Mouse (Mus musculus) midbrain, embryonic 13.5 days (tissue): ENCODE results near the gene Sirt1. TPM values are rescaled to one million over a fixed set of nuclear protein-coding genes. Genes with fewer than 3 reads are reported as not detected.

Experiments
- ATAC-seq: fragments of 200-750 bp; cut with Nextera tagmentation; 2 replicates; pipeline ENCODE4 v1.8.0; 2017; ENCODE audit warnings: mild to moderate bottlenecking, moderate TSS enrichment, moderate library complexity
- H3K27ac ChIP-seq: fragments of 300-500 bp; sonication (generic); 2 replicates; pipeline ENCODE4 v1.5.1; 2015; ENCODE audit warnings: inconsistent platforms, mild to moderate bottlenecking, moderate library complexity
- H3K27me3 ChIP-seq: fragments of 300-500 bp; sonication (generic); 2 replicates; pipeline ENCODE4 v1.6.1; 2015; ENCODE audit warnings: mild to moderate bottlenecking, inconsistent platforms
- H3K36me3 ChIP-seq: fragments of 300-500 bp; sonication (generic); 2 replicates; pipeline ENCODE4 v1.6.1; 2015; ENCODE audit warnings: mild to moderate bottlenecking, inconsistent platforms
- H3K4me1 ChIP-seq: fragments of 300-500 bp; sonication (generic); replicated peaks from 2 replicates; pipeline ENCODE4 v1.6.1; 2015; ENCODE audit warnings: inconsistent platforms
- H3K4me2 ChIP-seq: fragments of 300-500 bp; sonication (generic); replicated peaks from 2 replicates; pipeline ENCODE4 v1.6.1; 2015; ENCODE audit warnings: moderate library complexity, mild to moderate bottlenecking, inconsistent platforms
- H3K4me3 ChIP-seq: fragments of 300-500 bp; sonication (generic); replicated peaks from 2 replicates; pipeline ENCODE4 v1.5.1; 2015; ENCODE audit warnings: mild to moderate bottlenecking, inconsistent platforms
- H3K9ac ChIP-seq: fragments of 300-500 bp; sonication (generic); replicated peaks from 2 replicates; pipeline ENCODE4 v1.6.1; 2015; ENCODE audit warnings: mild to moderate bottlenecking, inconsistent platforms
- H3K9me3 ChIP-seq: fragments of 300-500 bp; sonication (generic); 2 replicates; pipeline ENCODE4 v1.6.1; 2016; ENCODE audit warnings: mild to moderate bottlenecking, inconsistent platforms
- WGBS: fragments of 180-500 bp; shearing (Covaris S2); methylation state at CpG from one replicate; pipeline ENCODE4 v1.1.7; 2015; 5-methylcytosine and 5-hydroxymethylcytosine counted together
- polyA plus RNA-seq: library from polyadenylated mRNA; unstranded; fragments of >200 nt; fragmentation: Nextera tagmentation; extraction: Ambion mirVana; gene quantifications from 2 replicates; pipeline ENCODE4 v1.2.1, GENCODE M21; 2015

Sirt1 gene
- 5.5 and 5.8 TPM in 2 replicates for polyA plus RNA-seq

GRCm38 (mm10) chr10:63381498-63382280 lies at the start of gene Sirt1:
Gene Sirt1, minus strand, starts transcription at chr10:63381704.
- no peak for ATAC-seq
- no peaks in the 10 kb centered on the region for H3K36me3 ChIP-seq
- no peaks in the 10 kb centered on the region for H3K9me3 ChIP-seq
- H3K9ac ChIP-seq: peak within 1 kb of the TSS; percentile 78
- peak within 1 kb of the TSS; percentile 61 for H3K4me3 ChIP-seq
- 3% methylated on average over 24 of the region's 24 CpGs for WGBS
- H3K27ac ChIP-seq: 0 out of 2 replicates have a peak within 1 kb of the TSS, but pooled peaks have one; percentile 44
- H3K4me2 ChIP-seq: peak within 1 kb of the TSS; percentile 93
- H3K4me1 ChIP-seq: peaks cover 9% of the 10 kb centered on the region
- H3K27me3 ChIP-seq: peaks cover 13% of the 10 kb centered on the region

DNA sequence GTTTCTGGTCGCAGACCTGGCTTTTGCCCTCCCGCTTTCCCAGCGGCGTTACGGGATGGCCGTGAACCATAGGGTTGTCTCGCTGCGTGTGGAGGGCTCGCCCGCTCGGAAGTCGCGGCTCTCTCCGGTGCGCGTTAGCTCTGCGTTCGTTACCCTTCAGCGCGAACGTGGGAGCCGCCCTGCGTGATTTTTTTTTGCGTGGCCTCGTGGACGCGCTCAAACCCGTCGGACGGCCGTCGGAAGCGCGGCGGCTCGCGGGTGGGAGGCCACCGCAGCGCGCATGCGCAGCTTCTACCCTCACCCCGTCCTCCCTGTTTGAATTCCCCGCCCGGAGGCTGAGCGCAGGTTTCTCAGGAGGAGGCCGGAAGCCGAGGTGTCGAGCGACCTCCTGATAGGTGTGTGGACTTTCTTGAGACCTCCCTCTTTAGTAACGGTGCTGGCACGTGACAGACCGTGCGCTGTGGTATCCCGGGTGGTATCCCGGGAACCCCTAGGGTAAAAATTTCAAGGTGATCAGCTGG lies 48.3 kb upstream of the Sirt1 start, which contains the start of gene Ctnna3:
Ctnna3 (plus strand) TSS at position 314 of the 521 bp plus-strand sequence.
- peak within 1 kb of the TSS; percentile 72 for H3K4me3 ChIP-seq
- no peaks in the 10 kb centered on the region for H3K9me3 ChIP-seq
- no peaks in the 10 kb centered on the region for H3K36me3 ChIP-seq
- H3K27ac ChIP-seq: peak within 1 kb of the TSS; percentile 62
- under 1% methylated on average over 55 of the region's 55 CpGs for WGBS
- ATAC-seq: peak; percentile 98
- peak within 1 kb of the TSS; percentile 60 for H3K9ac ChIP-seq
- H3K4me2 ChIP-seq: peak within 1 kb of the TSS; percentile 66
- H3K4me1 ChIP-seq: no peaks in the 10 kb centered on the region; the same call in 1 of the 2 replicates
- H3K27me3 ChIP-seq: no peaks in the 10 kb centered on the region

DNA sequence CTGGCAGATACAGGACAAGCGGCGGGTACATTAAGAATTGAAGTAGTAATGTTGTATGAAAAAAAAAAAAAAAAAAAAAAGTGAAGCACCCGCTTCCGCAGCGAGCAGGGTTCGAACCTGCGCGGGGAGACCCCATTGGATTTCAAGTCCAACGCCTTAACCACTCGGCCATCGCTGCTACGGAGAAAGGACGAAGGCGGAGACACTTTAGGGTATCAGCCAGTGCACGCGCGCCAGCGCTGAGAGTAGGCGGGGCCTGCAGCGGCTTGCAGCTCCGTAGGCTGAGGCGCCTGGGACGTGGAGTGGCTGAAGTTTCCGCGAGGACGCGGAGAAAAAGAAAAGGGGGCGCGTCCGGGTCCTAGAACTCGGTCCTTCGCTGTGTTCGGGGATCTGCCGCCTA lies 47.9 kb upstream of the Sirt1 start:
- Histone ChIP-seq H3K27me3 (no peaks in the 10 kb centered on the region), H3K4me1 (no peaks in the 10 kb centered on the region; the same call in 1 of the 2 replicates), H3K36me3 (no peaks in the 10 kb centered on the region), H3K27ac (peak overlapping the region; percentile 62), H3K4me2 (peak overlapping the region; percentile 66), H3K4me3 (peak overlapping the region; percentile 72), H3K9me3 (no peaks in the 10 kb centered on the region), H3K9ac (peak overlapping the region; percentile 58)
- under 1% methylated on average over 34 of the region's 34 CpGs for WGBS
- ATAC-seq: peak; percentile 90

GRCm38 (mm10) chr10:63429023-63429340 lies 47.5 kb upstream of the Sirt1 start:
- H3K27ac ChIP-seq: no peak overlapping the region

GRCm38 (mm10) chr10:63428243-63429022 lies 46.9 kb upstream of the Sirt1 start:
- Histone ChIP-seq H3K27ac (no peak overlapping the region), H3K36me3 (no peaks in the 10 kb centered on the region), H3K4me2 (peak overlapping the region; percentile 66), H3K4me1 (no peaks in the 10 kb centered on the region; the same call in 1 of the 2 replicates), H3K27me3 (no peaks in the 10 kb centered on the region), H3K4me3 (peak overlapping the region; percentile 72), H3K9me3 (no peaks in the 10 kb centered on the region), H3K9ac (peak overlapping the region; percentile 60)
- no peak for ATAC-seq
- WGBS: 24% methylated on average over 19 of the region's 19 CpGs

More at GRCm38 (mm10) chr10:63429023-63429340, 47.5 kb upstream of the Sirt1 start:
- H3K36me3 ChIP-seq: no peaks in the 10 kb centered on the region
- H3K27me3 ChIP-seq: no peaks in the 10 kb centered on the region
- H3K9me3 ChIP-seq: no peaks in the 10 kb centered on the region
- whole genome bisulfite sequencing: 3% methylated on average over 11 of the region's 11 CpGs
- no peak for ATAC-seq
- H3K4me3 ChIP-seq: peak overlapping the region; percentile 72
- peak overlapping the region; percentile 66 for H3K4me2 ChIP-seq
- H3K9ac ChIP-seq: peak overlapping the region; percentile 60
- H3K4me1 ChIP-seq: no peaks in the 10 kb centered on the region; the same call in 1 of the 2 replicates

- Histone ChIP-seq H3K27me3 (no peaks in the 10 kb centered on the region), H3K36me3 (no peaks in the 10 kb centered on the region), H3K4me1 (no peaks in the 10 kb centered on the region; the same call in 1 of the 2 replicates), H3K9me3 (no peaks in the 10 kb centered on the region), H3K9ac (no peak overlapping the region), H3K27ac (no peak overlapping the region), H3K4me3 (no peak overlapping the region), H3K4me2 (no peak overlapping the region)
- 79% methylated on average over 8 of the region's 8 CpGs for WGBS
- ATAC-seq: no peak
Observed at GRCm38 (mm10) chr10:63427146-63427545, 45.6 kb upstream of the Sirt1 start.

DNA sequence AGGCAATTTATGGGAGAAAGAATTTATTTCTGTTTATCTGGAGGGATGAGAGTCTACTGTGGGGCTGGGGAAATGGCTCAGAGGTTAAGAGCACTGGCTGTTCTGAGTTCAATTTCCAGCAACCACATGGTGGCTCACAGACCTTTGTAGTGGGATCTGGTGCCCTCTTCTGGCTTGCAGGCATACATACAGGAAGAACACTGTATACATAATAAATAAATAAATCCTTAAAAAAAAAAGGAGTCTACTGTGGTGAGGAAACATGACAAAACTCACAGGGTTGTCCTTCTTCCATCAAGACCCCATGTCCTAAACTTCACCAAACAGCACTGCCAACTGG lies 42.9 kb upstream of the Sirt1 start:
- no peaks in the 10 kb centered on the region for H3K36me3 ChIP-seq
- H3K27ac ChIP-seq: no peak overlapping the region
- H3K4me2 ChIP-seq: no peak overlapping the region
- H3K4me1 ChIP-seq: no peaks in the 10 kb centered on the region; the same call in 1 of the 2 replicates
- no peak for ATAC-seq
- no peak overlapping the region for H3K4me3 ChIP-seq
- no peaks in the 10 kb centered on the region for H3K27me3 ChIP-seq
- H3K9me3 ChIP-seq: no peaks in the 10 kb centered on the region
- H3K9ac ChIP-seq: no peak overlapping the region

- Histone ChIP-seq H3K9ac (no peak overlapping the region), H3K27me3 (no peaks in the 10 kb centered on the region), H3K4me1 (no peaks in the 10 kb centered on the region; the same call in 1 of the 2 replicates), H3K36me3 (no peaks in the 10 kb centered on the region), H3K9me3 (no peaks in the 10 kb centered on the region), H3K4me3 (no peak overlapping the region), H3K27ac (no peak overlapping the region), H3K4me2 (no peak overlapping the region)
- 85% methylated on average over 9 of the region's 9 CpGs for WGBS
- no peak for ATAC-seq
Observed at GRCm38 (mm10) chr10:63423591-63424474, 42.3 kb upstream of the Sirt1 start.

DNA sequence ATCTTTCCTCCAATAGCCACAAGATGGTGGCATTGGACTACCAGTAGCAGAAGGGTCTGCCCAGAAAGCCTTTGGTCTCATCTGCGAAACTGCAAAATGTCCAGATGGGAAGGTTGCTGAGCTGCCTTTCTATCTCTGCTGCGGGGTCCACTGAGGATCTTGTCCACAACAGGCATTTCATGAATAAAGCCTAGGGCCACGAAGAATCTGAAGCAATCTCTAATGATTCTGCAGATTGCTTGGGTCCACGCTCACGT lies 41.2 kb upstream of the Sirt1 start:
- H3K27ac ChIP-seq: no peak overlapping the region
- no peaks in the 10 kb centered on the region for H3K36me3 ChIP-seq
- H3K4me2 ChIP-seq: no peak overlapping the region
- no peaks in the 10 kb centered on the region for H3K27me3 ChIP-seq
- no peaks in the 10 kb centered on the region for H3K9me3 ChIP-seq
- 89% methylated on average over 5 of the region's 5 CpGs for WGBS
- H3K4me3 ChIP-seq: no peak overlapping the region
- H3K9ac ChIP-seq: no peak overlapping the region
- ATAC-seq: no peak
- no peaks in the 10 kb centered on the region for H3K4me1 ChIP-seq

DNA sequence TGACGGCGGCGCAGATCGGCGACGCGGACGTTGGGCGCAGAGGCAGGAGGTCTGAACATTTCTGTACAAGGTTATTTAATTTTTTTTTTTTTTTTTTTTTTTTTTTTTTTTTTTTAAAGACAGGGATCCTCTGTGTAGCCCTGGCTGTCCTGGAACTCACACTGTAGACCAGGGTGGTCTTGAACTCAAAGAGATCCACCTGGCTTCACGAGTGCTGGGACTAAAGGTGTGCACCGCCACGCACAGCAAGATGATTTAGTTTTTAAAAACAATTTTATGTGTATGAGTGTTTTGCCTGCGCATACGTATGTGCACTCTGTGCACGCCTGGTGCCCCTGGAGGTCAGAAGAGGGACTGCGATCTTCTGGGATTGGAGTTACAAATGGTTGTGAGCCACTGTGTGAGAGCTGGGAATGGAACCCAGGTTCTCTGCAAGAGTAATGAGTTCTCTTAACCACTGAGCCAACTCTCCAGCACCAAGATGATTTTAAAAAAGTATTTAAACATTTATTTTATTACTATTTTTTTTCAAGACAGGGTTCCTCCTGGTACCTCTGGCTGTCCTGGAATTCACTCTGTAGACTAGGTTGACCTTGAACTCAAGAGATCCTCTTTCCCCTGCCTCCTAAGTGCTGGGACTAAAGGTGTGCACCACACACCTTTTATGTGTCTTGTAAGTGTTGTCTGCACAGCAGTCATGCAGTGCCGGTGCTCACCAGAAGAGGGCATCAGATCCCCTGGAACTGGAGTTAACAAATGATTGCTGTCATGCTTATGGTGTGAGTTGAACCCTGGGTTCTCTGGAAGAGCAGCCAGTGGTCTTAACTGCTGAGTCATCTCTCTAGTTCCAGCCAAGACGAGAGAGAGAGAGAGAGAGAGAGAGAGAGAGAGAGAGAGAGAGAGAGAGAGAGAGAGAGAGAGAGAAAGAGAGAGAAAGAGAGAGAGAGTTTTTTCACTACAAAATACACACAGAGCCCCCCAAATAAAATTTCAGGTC lies 40.5 kb upstream of the Sirt1 start, which contains the start of gene Gm7075:
Gm7075 (minus strand) TSS at position 51 of the 997 bp plus-strand sequence.
- H3K4me1 ChIP-seq: no peaks in the 10 kb centered on the region
- no peak within 1 kb of the TSS for H3K27ac ChIP-seq
- no peaks in the 10 kb centered on the region for H3K36me3 ChIP-seq
- H3K27me3 ChIP-seq: no peaks in the 10 kb centered on the region
- H3K9me3 ChIP-seq: no peaks in the 10 kb centered on the region
- H3K4me2 ChIP-seq: no peak within 1 kb of the TSS
- H3K9ac ChIP-seq: no peak within 1 kb of the TSS
- no peak within 1 kb of the TSS for H3K4me3 ChIP-seq
- WGBS: 89% methylated on average over 18 of the region's 18 CpGs
- ATAC-seq: no peak

- Histone ChIP-seq H3K9ac (no peak overlapping the region), H3K27ac (no peak overlapping the region), H3K27me3 (no peaks in the 10 kb centered on the region), H3K4me2 (no peak overlapping the region), H3K9me3 (no peaks in the 10 kb centered on the region), H3K36me3 (no peaks in the 10 kb centered on the region), H3K4me3 (no peak overlapping the region), H3K4me1 (no peaks in the 10 kb centered on the region)
- ATAC-seq: no peak
- 63% methylated on average over 5 of the region's 5 CpGs for WGBS
Observed at GRCm38 (mm10) chr10:63417061-63417460, 35.6 kb upstream of the Sirt1 start.
